Mouse (Mus musculus): ENCODE measurements around the gene Camta1.

- TF ChIP-seq CTCF (IDR thresholded peaks at IDR 0.05; ENCODE audit: borderline replicate concordance, control insufficient read depth, extremely low read depth, insufficient read depth, low read length, poor library complexity) (no peak), POLR2A (IDR thresholded peaks at IDR 0.05; ENCODE audit: control insufficient read depth, extremely low read depth, insufficient read depth, low read length, poor library complexity) (no peak)
Observed at GRCm38 (mm10) chr4:151347620-151348019, 514.1 kb downstream of the Camta1 start.
